Mouse (Mus musculus) cortical plate, adult 2 months (tissue): ENCODE results near the gene Kpna7. TPM values are rescaled to one million over a fixed set of nuclear protein-coding genes. Genes with fewer than 3 reads are reported as not detected.
A peak's percentile ranks its signal among the peaks of the same experiment; 100 is the strongest.
"Not testable (repeated sequence)": the region's sequence is repeated elsewhere in the genome, so short reads cannot be mapped to it uniquely, and the experiment has no call there.

ENCODE experiments used
- H3K27ac ChIP-seq: fragments of 200-500 bp; 2 replicates; pipeline ENCODE4 v1.5.1; 2012; ENCODE audit warnings: low read length, control low read depth, inconsistent platforms; ENCODE audit not compliant: insufficient read depth
- H3K4me1 ChIP-seq: fragments of 200-500 bp; 2 replicates; pipeline ENCODE4 v1.6.1; 2011; ENCODE audit warnings: low read length; ENCODE audit not compliant: control insufficient read depth, insufficient read depth
- H3K4me3 ChIP-seq: fragments of 200-500 bp; 2 replicates; pipeline ENCODE4 v1.5.1; 2011; ENCODE audit warnings: mild to moderate bottlenecking, low read length, control low read depth; ENCODE audit not compliant: insufficient read depth
- CTCF ChIP-seq: fragments of 200-500 bp; IDR thresholded peaks from 2 replicates; pipeline ENCODE4 v1.5.1; 2011; ENCODE audit warnings: mild to moderate bottlenecking, control low read depth, low read length; ENCODE audit not compliant: insufficient read depth; ENCODE audit errors: extremely low read depth
- POLR2A ChIP-seq: fragments of 200-500 bp; IDR thresholded peaks from 2 replicates; pipeline ENCODE4 v1.6.1; 2011; ENCODE audit warnings: mild to moderate bottlenecking, low read length, control low read depth; ENCODE audit not compliant: insufficient read depth; ENCODE audit errors: extremely low read depth
- polyA plus RNA-seq: library from polyadenylated mRNA; depleted of rRNA; stranded (reverse); fragments of >200 nt; gene quantifications from 2 replicates; pipeline ENCODE4 v1.2.3, GENCODE M21; 2012; rRNA removed

Kpna7 gene
- polyA plus RNA-seq = not detected in 2 replicates

DNA sequence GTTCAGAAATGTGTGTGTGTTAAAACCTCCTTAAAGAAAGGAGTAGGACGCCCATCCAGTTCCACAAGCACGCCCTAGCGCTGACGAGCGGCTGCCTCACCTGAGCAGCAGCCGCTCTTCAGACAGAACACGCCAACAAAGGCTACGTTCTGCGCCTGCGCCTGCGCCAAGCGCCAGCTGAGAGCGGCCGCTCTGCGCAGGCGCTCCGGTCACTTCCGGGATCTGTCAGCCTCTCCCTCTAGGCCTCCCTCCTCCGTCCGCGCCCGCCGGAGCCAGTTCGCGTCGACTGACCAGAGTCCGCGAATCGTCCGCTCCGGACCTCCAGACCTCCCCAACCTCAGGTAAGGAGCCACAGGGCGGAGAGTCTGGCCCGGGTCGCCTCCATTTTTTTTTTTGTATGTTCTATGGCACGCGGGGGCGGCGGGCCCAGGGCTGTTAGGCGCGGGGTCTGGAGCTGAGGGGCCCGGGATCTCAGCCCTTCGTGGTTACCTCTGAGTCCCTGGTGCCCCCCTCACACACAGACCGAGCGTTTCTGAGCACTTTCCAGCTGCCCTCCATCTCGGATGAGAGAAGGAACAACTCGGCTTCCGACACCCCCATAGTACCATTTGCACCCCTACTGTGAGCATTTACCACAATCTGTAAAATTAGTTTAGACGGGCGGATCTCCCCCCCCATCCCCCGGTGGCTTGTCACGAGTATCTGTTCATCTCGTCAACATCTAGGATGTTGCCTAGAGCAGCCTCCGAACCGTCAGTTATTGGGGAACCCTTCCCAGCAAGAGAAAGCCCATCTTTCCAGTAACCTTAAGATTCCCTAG lies at the start of gene Kpna7, which contains the start of gene Arpc1a:
Gene Kpna7, minus strand, starts transcription at position 399 of the 820 bp plus-strand sequence.
Gene Arpc1a, plus strand, starts transcription at position 199 of the 820 bp plus-strand sequence.
- TF ChIP-seq CTCF = no peak
- TF ChIP-seq POLR2A = peak; percentile 88
- Histone ChIP-seq H3K27ac (peak within 1 kb of the TSS; percentile 20; the same call in 1 of the 2 replicates), H3K4me1 (peaks cover 7% of the 10 kb centered on the region), H3K4me3 (peak within 1 kb of the TSS; percentile 63)

DNA sequence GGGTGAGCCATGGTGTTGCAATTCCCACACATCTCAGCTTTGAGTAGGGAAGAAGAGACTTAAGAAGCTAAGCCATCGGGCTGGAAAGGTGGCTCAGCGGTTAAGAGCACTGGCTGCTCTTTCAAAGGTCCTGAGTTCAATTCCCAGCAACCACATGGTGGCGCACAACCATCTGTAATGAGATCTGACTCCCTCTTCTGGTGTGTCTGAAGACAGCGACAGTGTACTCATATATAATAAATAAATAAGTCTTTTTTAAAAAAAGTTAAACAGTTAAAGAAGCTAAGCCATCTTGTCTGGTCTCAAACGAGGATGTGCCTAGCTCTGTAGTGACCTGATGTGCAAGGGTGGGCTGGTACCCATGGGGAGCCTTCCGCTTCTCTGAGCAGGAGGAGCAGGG lies 49.4 kb upstream of the Kpna7 start:
- not testable (repeated sequence) for H3K4me1 ChIP-seq, H3K27ac ChIP-seq, H3K4me3 ChIP-seq

DNA sequence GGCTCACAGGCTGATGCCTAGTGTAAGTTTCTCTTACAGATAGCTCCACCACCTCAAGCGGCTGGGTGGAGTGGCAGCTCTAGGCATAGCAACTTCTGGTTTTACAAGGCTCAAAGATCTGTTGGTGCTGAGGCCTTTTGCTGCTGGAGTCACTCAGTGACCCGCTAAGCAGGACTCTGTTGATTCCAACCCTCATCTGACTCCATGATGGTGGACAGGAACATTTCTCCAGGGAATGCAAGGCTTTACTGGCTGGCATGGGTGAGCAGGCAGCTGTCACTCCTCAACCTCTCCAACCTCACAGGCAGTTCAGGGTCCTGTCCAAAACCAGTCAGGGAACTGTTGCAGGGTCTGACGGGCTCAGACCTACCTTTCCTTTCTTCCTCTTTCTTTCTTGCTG lies 47.2 kb upstream of the Kpna7 start:
- H3K27ac ChIP-seq = peak overlapping the region; percentile 13
- TF ChIP-seq POLR2A (no peak), CTCF (no peak)
- no peak overlapping the region for H3K4me3 ChIP-seq
- H3K4me1 ChIP-seq = peaks cover 6% of the 10 kb centered on the region

DNA sequence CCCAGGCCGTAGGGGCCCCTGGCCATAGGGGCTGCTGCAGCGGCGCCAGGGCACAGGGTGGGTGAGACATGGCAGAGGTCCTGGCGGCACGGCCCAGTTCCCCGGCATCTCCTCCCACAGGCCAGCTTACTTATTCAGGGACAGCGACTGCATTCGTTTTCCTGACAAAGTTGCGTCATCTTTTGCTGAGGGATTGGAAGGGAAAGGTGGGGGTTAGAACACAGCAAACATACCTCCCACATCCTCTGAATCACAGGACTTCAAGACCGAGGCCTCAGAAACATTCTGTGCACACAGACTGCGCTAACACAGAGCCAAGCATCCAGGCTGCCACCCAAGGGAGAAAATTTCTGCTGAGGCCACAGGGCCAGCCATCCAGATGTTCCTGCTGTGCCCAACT lies 46.4 kb upstream of the Kpna7 start:
- TF ChIP-seq POLR2A = peak; percentile 73
- no peak for TF ChIP-seq CTCF
- 0 out of 2 replicates have a peak overlapping the region, but pooled peaks have one; percentile 13 for H3K27ac ChIP-seq
- H3K4me1 ChIP-seq = peaks cover 6% of the 10 kb centered on the region
- H3K4me3 ChIP-seq = no peak overlapping the region

DNA sequence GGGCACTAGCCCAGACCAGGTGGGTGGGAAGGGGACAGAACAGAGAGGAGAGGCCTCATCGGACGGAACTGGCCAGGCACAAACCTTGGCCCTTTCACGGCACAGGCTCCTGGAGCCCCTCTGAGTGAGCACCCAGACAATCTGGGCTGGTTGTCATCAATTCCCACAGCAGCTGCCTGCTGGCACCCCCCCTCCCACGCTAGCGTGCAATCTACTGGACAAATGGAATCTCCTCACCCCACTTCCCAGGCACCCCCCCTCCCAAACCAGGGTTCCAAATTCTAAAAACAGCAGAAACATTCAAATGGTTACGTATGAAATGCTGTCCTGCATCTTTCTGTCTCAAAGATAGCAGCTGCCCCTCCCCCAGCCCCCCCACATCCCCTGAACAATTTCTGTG lies 45.9 kb upstream of the Kpna7 start:
- not testable (repeated sequence) for H3K4me3 ChIP-seq, H3K27ac ChIP-seq, H3K4me1 ChIP-seq

DNA sequence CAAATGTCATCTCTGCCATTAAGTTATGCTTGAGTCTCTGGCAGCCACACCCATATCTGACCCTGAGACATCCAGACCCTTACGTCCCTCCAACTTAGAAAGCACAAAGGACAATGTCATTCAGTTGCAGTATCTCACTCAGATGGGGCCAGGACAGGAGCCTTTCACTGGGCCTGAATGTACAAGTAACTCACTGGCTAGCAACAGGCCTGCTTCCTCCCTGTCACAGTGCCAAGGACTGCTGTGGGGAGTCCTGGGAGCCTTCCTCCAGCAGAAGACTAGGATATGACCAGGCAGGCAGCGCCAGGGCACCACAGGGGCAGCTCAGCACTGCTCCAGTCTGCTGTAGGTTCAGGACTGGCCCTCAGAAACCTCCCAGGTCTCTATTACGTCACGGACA lies 45.3 kb upstream of the Kpna7 start:
- TF ChIP-seq POLR2A (no peak), CTCF (no peak)
- Histone ChIP-seq H3K27ac (peak overlapping the region; percentile 52), H3K4me3 (no peak overlapping the region), H3K4me1 (peaks cover 6% of the 10 kb centered on the region)

DNA sequence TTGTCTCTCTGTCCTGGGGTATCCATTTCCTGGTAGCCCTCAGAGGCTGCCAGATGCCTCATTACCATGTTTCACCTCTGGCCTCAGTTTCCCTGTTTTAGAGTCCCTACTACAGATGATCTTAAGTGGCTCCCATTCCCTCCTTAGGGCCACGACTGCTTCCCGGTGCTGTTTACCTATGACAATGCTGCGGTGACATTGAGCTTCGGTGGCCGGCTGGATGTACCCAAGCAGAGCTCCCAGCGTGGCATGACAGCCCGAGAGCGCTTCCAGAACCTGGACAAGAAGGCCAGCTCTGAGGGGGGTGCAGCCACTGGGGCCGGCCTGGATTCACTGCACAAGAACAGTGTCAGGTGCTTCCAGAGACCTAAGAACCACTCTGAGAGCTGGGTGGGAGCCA lies 42.8 kb upstream of the Kpna7 start:
- Histone ChIP-seq H3K27ac (no peak overlapping the region), H3K4me3 (no peak overlapping the region), H3K4me1 (peaks cover 6% of the 10 kb centered on the region)
- no peak for TF ChIP-seq CTCF
- TF ChIP-seq POLR2A = no peak

DNA sequence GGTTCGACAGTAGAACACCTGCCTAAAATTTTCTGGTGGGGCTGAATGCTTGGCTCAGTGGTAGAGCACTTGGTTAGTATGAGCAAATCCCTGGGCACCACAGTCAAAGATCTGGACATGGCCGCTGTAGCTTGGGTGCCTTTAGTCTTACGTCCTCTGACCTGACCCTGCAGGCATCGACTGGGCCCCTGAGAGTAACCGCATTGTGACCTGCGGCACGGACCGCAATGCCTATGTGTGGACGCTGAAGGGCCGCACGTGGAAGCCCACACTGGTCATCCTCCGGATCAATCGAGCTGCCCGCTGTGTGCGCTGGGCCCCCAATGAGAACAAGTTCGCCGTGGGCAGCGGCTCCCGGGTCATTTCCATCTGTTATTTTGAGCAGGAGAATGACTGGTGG lies 39.6 kb upstream of the Kpna7 start:
- Histone ChIP-seq H3K27ac (no peak overlapping the region), H3K4me3 (no peak overlapping the region), H3K4me1 (no peaks in the 10 kb centered on the region)
- TF ChIP-seq POLR2A (no peak), CTCF (no peak)

DNA sequence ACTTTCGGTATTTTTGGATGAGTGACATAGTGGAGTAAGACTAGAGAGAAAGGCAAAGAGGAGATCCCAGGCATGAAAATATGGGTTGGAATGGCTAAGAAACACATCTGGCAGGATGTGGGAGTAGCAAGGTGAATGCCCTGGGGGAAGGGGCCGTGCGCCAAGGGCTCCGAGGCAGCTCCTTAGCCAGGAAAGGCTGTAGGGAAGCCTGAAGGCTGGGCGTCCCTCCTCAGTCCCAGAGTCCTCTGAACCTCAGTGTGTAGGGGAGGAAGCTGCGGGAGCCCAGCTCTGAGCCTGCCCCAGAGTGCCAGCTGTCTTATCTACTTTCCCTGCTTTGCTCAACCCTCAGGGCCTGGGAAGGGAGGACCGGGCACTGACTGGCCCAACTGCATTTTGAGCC lies 37.1 kb upstream of the Kpna7 start:
- Histone ChIP-seq H3K27ac (no peak overlapping the region), H3K4me1 (no peaks in the 10 kb centered on the region), H3K4me3 (no peak overlapping the region)
- TF ChIP-seq POLR2A = no peak
- TF ChIP-seq CTCF = no peak

DNA sequence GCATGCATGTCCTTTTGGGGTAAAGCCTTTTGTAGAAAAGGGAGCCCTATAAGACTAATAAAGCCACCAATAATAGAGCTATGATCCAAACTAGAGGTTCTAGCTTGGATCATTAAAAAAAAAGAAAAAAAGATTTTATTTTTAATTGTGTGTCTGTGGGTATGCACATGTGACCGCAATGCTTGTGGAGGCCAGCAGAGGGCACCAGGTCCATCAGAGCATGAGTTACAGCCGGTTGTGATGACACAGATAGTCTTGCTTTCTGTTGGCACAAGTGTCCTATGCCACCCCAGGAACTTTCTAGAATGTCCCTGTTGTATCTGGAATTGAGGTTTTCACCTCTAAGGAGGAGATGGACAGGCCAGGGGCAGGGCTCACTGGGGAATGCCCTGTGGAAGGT lies 35.6 kb upstream of the Kpna7 start:
- H3K4me1 ChIP-seq = no peaks in the 10 kb centered on the region
- H3K27ac ChIP-seq = no peak overlapping the region
- no peak overlapping the region for H3K4me3 ChIP-seq
- TF ChIP-seq CTCF (peak; percentile 9; the same call in 1 of the 2 replicates), POLR2A (no peak)
